Mouse (Mus musculus) thymus, postnatal 14 days (tissue): ENCODE results near the gene Il31.
"Not testable (repeated sequence)": the region's sequence is repeated elsewhere in the genome, so short reads cannot be mapped to it uniquely, and the experiment has no call there.

Experiments
- DNase-seq: peaks from one replicate; pipeline ENCODE4 v3.0.0; 2021

Gene Il31

GRCm38 (mm10) chr5:123489112-123489785 lies at the start of gene Il31, which contains the start of gene Lrrc43:
Il31 (minus strand) TSS chr5:123489489.
Lrrc43 (plus strand) TSS chr5:123489305.
- no peak for DNase-seq

DNA sequence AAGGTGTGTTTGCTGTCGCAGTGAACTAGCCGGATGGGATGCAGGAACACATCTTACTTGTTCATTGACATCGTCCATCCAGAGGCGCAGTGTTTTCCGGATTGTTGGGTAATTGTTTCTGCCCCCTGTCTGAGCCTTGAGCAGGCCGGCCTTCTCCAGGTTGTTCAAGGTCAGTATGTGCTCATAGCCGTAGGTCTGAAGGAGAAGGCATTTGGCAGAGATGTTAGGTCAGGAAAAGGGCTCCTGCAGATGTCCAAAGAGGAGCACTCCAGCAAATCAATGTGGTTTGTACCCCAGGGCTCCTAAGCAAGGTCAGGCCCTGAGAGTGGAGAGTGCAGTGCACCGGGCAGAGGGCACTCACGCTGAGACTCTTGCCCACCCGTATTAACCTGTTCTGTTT lies 44.5 kb upstream of the Il31 start:
- DNase-seq, result peak; percentile 0

- peak; percentile 1 for DNase-seq
Observed at GRCm38 (mm10) chr5:123530056-123530455, 40.8 kb upstream of the Il31 start.

GRCm38 (mm10) chr5:123528641-123529040 lies 39.4 kb upstream of the Il31 start:
- peak; percentile 3 for DNase-seq

DNA sequence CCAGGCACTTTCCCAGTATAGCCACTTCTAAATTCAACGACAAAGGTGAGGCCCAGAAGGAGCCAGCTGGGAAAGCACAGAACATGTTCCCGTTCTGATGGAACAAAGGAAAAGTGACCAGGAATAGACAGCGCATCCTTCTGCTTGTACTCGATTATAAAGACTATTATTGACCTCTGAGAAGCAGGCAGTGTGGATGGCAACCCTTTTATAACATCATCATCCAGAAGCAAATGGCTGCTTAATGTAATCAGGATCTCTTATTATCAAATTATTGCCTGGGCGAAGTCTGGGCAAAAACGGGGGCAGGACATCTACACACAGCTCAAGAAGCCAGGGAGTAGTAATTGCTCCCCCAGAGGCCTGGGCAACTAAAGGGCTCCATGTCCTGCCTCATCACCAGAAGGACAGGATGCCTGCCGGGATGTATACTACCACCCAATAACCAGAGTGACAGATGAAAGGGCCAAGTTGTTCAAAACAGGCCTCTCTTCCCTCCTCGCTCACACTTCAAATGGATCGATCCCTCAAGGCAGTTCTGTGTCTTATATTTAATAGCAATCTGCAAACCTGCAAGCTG lies 36.7 kb upstream of the Il31 start:
- DNase-seq, result peak; percentile 1

- peak; percentile 2 for DNase-seq
Observed at GRCm38 (mm10) chr5:123525281-123525680, 36.0 kb upstream of the Il31 start, which contains the start of gene Gm49027. Gm49027 (minus strand) TSS chr5:123525488.

DNA sequence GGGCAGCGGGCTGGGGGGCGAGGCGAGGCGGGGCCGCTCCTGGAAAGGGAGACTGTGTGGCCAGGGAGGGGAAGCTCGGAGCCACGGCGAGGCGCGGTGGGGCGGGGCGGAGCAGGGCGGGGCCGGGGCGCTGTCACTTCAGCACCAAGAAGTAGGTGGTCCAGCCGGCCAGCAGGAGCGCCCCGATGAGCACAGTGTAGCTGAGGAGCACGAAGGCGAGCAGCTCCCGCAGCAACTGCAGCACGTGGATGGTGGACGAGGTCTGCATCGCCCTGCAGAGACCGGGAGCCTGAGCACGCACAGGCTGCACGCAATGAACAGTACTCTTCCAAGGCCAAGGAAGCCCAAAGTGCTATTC lies 35.1 kb upstream of the Il31 start:
- DNase-seq, result no peak

- DNase-seq, result peak; percentile 99
Observed at GRCm38 (mm10) chr5:123523692-123524392, 34.6 kb upstream of the Il31 start, which contains the start of gene Diablo. Diablo (minus strand) TSS chr5:123524176.

- no peak for DNase-seq
Observed at GRCm38 (mm10) chr5:123522166-123522565, 32.9 kb upstream of the Il31 start.

- no peak for DNase-seq
Observed at GRCm38 (mm10) chr5:123521621-123522020, 32.3 kb upstream of the Il31 start.

DNA sequence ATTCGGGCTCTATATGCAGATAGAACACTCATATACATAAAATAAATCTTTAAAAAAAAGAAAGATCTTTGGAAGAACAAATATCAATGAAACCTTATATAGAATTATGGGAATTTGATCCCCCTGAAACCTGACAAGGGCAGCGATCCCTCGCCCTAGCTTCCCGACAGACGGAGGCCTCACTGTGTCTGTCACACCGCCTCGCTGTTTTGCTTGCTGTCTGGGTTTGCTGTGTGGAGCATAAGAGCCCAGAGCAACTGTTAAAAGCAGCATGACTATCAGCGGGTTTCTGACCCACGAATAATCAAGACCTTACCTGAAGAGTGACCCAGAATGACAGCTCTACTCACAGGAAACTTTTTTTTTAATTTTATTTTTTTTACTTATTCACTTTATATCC lies 31.4 kb upstream of the Il31 start:
- no peak for DNase-seq

- DNase-seq, result no peak
Observed at GRCm38 (mm10) chr5:123514871-123515270, 25.6 kb upstream of the Il31 start.

DNA sequence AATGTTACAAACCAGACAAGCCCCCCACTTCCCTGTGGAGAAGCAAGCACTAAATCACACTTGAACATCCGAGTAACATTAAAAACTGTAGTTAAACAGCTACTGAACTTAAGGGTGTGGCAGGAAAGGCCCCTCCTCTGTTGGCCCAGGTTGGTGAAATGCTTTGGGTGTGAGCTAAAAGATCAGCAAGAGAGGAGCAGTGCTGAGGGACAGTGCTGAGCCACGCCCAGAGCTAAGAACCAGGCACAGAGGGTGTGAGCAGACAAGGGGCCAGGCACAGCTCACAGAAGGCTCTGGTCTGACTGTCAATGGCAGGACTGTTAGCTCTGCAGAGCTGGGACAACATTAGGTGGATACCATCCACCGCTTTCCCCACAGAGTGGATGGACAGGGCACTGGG lies 22.8 kb upstream of the Il31 start:
- DNase-seq, result no peak

GRCm38 (mm10) chr5:123511426-123511825 lies 22.1 kb upstream of the Il31 start:
- not testable (repeated sequence) for DNase-seq

- DNase-seq, result no peak
Observed at GRCm38 (mm10) chr5:123510160-123510559, 20.9 kb upstream of the Il31 start, which contains the start of gene B3gnt4. B3gnt4 (plus strand) TSS chr5:123510460.

- no peak for DNase-seq
Observed at GRCm38 (mm10) chr5:123508921-123509320, 19.6 kb upstream of the Il31 start.

DNA sequence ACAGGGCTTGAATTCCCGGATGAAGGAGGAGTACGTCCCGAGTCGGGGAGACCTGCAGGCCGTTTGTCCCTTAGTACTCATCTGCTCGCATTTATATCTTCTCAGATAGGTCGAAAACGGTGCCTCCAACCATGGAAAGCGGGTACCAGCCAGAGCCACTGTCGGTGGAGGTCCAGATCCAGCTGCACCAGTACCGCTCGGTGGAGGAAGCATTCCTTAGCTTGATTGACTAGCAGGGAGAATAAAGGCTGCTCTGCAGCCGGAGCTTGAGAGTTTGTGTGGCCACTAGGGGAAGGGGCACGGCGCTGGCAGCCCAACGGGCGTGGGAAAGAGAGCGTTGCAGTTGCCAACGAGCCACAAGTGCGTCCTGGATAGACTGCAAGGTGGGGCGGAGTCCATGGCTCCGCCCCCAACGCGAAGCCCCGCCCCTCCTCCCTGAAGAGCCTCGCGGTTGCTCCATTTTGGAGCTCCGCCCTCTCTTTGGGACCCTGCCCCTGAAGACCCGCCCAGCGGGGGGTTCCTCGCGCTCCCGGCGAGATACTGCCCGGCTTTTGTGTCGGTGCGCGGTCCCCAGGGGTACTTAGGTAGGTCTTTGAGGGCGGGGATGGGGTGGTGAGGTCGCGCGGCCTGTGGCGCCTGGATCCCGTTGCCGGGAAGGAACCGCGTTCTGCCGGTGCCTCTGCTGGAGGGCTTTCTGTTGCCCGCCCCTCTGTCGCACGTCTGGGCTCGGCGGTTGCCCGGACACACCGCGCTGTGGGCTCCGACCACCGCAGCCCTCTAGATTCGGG lies 18.8 kb upstream of the Il31 start:
- peak; percentile 93 for DNase-seq

- DNase-seq, result no peak
Observed at GRCm38 (mm10) chr5:123501973-123502372, 12.7 kb upstream of the Il31 start.

- peak; percentile 50 for DNase-seq
Observed at GRCm38 (mm10) chr5:123499717-123500116, 10.4 kb upstream of the Il31 start.

- no peak for DNase-seq
Observed at GRCm38 (mm10) chr5:123489935-123490334, 646 bp upstream of the Il31 start.

DNA sequence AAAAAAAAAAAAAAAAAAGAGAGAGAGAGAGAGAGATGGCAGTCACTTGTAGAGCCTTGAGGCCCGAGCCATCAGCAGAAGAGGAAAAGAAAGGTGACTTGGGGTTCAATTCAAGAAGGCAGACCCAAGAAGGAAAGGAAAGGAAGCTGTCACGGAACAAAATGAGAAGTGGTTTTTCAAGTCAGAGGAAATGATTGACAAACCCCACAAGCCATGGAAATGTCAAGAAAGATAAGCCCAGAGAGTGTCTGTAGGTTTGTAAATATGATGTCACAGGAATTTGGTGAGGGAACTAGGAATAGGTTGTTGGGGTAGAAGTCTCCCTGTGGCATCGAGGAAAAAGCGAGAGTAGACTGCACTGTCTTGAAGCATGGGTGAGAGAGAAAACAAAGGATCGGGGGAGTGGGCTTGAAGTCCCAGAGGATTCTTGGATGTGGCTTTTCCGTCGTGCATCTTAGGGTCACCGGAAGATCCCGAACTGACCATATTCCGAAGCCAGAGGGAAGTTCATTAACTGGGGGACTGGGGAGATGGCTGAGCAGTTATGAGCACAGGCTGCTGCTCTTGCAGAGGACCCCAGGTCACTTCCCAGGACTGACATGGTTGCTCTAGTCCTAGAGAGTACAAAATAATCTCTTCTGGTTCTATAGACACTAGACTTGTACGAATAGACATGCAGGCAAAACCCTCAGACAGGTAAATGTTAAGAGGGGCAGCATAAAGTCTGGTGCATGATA lies 1.5 kb downstream of the Il31 start:
- no peak for DNase-seq

- DNase-seq, result no peak
Observed at GRCm38 (mm10) chr5:123473817-123474216, 15.5 kb downstream of the Il31 start.
